Mouse (Mus musculus) megakaryocyte, adult 5-6 weeks (primary cell): ENCODE results near the gene Nudt21. TPM values are rescaled to one million over a fixed set of nuclear protein-coding genes. Genes with fewer than 3 reads are reported as not detected.
A peak's percentile ranks its signal among the peaks of the same experiment; 100 is the strongest.

Experiments used
- ATAC-seq: 2 replicates; pipeline ENCODE4 v1.8.0; 2016; ENCODE audit warnings: mild to moderate bottlenecking, inconsistent platforms; ENCODE audit not compliant: poor library complexity, severe bottlenecking
- total RNA-seq, 2 experiments: library from RNA; stranded (forward) in 1 of 2; stranded (reverse) in 1 of 2; fragments of 153-499, 151-499 nt in 1 of 2; fragments of 221-1000, 200-1000 nt in 1 of 2; gene quantifications; 2 replicates each; pipeline versions ENCODE4 v1.2.3 to v1.2.4; 2015 to 2017

Nudt21 gene
- 83.1 and 84.4 TPM in 2 replicates for total RNA-seq (2015)
- 53.4 and 57.2 TPM in 2 replicates for total RNA-seq (2017)

DNA sequence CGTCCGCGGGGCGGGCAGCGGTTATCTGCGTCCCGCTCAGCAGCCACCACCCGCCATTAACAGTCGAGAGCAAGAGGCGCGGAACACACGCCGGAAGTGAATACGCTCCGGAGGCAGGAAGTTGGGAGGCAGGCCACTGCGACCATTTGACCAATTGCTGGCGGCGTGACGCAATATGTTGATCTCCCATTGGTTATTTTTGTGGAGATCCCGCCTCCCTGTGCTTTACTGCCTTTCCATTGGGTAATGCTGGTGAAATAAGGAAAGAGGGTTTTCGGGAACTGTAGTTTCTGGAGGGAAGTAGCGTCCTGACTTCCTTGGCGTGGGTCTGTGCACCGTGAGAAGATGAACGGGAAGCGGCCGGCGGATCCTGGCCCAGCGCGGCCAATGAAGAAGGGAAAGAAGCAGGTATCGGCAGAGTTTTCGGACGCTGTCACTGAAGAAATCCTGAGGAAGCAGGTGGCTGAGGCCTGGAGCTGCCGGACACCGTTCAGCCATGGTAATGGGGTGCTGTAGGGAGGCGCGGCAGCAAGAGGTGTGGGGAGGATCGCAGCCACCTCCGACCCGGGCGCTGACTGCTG, at the start of gene Nudt21, which contains the start of gene Ogfod1:
Gene Nudt21, minus strand, starts transcription at position 88 of the 581 bp plus-strand sequence.
Gene Ogfod1, plus strand, starts transcription at position 255 of the 581 bp plus-strand sequence.
- peak; percentile 96 for ATAC-seq

DNA sequence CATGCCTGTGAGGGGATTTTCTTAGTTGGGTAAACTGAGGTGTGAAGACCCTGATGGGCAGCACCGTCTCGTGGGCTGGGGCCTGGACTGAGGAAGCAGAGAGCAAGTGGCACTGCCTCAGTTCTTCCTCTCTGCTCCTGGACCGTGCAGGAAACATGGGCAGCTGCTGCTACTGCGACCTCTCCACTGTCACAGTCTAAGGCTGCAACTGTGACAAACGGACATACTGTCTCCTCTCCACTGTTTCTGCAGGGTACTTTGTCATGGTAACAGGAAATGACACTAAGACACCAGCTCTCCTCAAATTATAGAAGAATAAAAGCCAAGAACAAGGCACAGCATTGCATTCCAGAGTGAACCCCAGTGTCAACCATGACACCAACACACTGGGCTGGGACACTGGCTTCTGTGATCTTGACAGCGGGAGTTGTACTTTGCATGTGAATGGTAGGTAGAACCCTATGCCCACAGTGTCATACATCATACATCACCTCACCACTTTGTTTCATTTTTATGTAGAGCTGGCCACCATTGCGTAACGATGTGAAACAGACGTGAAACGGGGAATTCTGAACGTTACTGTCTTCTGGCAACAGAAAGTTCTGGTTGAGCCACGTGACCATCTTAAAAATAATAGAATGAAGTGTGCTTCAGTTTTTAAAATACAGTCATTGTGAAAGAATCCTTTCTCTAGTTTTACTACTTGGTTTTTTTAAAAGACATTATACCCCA, 39.8 kb upstream of the Nudt21 start:
- peak; percentile 69 for ATAC-seq

DNA sequence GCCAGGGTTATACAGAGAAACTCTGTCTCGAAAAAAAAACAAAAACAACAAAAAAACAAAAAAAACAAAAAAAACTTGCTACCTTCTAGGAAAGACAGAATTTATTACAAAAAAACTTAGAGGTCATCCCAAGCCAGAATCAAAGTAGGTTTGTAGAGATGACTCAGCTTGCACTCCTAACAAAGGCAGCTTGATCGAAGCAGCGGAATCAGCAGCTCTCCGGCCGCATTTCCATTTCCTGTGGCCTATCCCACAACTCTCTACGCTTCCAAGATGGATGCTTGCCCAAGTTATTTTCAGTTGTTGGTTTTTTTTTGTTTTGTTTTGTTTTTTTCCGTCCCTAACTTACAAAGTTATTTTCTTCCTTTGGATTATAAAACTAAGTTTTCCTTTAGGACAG, 32.0 kb upstream of the Nudt21 start:
- ATAC-seq, result no peak

DNA sequence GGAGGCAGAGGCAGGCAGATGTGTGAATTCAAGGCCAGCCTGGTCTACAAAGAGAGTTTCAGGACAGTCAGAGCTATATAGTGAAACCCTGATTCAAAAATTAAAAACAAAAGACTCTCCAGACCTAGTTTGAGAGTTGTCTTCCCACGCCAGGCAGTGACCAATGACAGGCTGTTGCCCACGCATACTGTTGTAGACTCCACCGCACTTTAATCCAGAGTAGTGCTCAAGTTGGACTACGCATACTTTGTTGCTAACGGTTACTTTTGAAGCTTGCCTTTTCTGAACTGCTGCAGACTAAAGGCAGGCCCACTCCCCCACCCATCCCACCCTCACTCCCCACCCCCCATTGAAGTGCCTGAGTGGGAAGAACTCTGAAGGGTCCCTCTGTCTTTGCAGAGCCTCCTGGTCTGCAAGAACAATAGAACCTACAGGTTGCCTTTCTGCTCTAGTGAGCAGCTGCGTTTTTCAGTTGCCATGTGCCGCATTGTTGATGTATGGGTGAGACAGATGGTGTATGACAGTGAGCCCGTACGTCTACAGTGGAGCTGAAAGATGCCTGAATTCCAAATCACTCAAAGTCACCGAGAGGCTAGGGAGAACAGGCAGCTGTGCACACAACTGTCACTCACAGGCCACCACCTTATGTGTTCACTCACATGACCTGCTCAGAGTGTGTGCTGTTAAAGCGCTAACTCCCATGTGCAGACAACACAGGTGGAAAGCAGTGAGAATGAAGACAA, 29.5 kb upstream of the Nudt21 start:
- no peak for ATAC-seq

DNA sequence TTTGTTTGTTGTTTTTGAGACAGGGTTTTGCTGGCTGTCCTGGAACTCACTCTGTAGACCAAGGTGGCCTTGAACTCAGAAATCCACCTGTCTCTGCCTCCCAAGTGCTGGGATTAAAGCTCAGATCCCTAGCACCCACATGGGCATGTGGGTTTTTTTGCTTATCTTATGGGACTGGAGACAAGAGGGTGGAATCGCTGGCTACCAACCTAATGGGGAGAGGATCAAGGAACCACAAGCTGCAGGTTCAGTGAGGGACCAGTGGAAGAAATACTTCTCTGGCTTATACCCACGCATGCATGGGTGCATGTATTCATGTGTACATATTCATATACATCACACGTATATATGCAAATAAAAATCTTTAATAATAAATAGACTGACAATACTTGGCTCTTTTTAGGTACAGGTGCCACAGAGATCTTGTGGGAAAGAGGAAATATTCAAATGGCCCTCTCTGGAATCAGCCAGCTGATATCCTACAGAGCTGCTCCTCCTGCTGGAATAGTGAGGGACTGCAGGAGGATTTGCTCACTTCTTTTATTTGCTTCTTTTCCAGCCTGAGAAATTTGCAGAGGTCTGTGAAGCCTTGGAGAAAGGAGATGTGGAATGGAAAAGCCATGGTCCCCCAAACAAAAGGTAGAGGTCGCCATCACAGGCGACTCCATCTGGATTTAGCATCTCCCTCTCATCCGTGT, 20.5 kb upstream of the Nudt21 start:
- ATAC-seq, result peak; percentile 77

DNA sequence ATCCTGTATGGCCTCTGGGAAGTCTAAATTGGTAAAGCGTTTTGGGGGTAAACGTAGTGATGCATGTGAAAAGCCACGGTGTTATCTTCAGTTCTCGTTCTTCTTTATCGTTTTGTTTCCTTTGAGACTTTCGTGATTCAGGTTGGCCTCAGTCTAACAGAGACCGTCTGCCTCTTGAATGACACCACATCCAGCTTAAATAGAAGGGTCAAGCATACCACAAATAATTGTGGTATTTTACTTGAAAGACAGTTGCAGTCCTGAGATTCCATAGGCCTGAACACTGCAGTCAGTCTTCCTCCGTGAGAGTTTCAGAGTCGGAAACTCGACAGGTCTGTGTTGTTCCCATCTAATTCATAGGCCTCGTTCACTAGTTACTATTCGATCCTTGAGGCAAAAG, 15.9 kb upstream of the Nudt21 start:
- no peak for ATAC-seq

DNA sequence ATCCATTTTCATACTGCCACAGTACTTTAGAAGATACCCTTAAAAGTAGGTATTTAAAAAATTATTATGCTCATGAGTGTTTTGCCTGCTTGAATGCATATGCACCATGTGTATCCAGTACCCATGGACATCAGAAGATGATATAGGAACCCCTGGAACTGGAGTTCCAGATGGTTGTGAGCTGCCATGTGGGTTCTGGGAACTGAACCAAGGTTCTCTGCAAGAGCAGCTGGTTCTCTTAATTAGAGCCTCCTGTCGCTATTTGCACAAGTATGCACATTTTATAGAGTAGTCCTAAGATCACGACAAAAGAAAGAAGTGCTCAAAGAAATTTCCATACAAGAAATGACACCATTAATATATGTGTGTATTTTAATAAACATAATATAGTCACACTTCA, 11.0 kb upstream of the Nudt21 start:
- ATAC-seq, result no peak

DNA sequence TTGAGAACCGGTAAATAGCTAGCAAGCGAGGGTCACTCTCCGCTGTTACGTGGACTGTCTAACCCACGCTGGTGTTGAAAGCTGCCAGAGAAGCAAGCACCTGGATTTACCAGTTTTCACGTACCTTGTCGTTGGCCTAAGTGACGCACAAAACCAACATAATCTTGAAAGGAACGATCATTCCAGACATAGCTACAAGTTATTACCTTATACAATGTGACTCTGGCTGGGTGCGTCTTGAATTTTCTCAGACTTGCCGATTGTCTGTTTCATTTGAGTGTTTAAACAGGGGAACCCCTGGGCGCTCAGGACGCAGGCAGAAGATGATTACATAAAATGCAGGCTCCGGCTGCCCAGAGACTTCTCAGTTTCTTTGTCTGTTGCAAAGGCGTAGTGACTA, 975 bp upstream of the Nudt21 start:
- ATAC-seq, result no peak

DNA sequence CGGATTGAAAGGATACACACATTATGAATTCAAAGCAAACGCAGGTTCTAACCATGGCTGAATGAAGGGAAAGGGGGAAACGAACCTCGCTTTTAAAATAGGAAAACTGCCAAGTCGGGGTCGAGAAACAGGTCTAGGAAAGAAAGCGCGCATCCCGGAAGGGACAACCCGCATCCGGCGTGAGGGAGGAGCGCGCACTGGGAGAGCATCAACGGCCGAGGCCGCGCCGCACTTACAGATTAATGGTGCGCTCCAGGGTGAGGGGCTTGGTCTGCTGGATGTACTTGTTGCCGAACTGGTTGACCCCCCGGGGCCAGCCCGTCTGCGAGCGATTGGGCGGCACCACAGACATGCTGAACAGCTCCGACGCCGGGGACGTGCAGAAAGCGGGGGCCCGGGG, 290 bp downstream of the Nudt21 start:
- ATAC-seq, result peak; percentile 53

DNA sequence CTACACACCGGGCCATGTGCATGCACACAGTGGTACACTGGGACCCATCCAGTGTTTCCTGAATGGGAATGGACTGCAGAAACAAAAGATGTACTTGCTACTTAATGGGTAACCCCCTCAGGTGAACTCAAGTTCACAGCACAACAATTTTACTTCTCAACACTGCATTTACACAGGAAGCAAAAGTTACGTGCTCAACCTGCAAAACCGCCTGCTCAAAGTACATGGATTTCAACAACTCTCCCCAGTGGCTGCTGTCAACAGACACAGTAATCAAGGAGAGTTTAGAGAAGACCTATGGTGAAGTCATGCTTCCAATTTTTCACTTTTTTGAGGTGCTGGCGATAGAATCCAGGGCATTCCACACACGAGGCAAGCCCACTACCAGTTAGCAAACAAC, 1.6 kb downstream of the Nudt21 start:
- ATAC-seq, result no peak

DNA sequence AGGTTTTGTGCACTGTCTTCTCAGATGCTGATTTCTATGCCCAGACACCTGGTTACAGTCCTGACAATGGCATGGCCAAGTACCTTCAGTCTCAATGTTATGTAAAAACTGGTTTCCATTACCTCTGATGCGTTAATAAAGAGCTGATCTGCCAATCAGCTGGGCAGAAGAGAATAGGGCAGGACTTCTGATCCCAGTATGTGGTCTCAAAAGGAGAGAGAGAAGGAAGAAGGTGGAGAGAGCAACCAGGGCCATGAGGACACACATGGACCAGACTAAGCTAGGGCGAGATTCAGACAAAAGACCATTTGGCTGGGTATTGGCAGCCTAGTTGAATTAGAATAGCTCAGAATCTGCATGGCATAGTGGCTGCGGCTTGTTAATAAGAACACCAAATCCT, 3.2 kb downstream of the Nudt21 start:
- ATAC-seq, result no peak

DNA sequence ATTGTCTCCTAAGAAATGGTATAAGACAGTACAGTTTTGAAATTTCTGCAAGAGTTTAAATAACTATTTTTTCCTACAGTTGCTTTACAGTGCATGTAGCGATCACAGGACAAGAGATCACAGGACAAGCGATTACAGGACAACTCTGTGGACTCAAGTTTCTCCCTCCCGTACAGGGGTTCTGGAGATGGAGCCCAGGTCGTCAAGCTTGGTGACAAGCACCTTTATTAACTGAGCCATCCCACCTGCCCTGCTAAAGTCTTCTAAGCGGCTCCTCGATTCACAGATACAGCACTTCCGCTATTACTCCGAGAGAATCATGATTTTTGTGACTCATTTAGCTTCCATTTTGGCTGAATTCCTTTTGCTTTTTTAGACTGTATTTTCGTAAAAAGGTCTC, 7.1 kb downstream of the Nudt21 start:
- ATAC-seq, result no peak

DNA sequence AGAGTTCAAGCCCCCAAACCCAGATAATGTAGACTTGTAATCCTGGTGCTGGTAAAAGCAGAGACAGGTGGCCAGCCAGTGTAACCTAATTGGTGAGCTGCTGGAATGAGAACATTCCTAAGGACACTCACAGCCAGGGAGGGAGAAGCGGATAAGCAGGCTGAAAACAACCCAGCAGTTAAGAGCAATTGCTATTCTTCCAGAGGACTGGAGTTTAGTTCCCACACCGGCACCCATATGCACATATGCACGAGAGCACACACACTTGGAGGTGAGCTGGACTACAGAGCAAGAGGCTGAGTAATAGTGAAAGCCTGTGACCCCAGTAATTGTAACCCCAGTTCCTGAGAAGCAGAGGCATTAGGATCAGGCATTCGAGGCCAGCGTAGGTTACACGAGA, 12.9 kb downstream of the Nudt21 start:
- ATAC-seq, result no peak

DNA sequence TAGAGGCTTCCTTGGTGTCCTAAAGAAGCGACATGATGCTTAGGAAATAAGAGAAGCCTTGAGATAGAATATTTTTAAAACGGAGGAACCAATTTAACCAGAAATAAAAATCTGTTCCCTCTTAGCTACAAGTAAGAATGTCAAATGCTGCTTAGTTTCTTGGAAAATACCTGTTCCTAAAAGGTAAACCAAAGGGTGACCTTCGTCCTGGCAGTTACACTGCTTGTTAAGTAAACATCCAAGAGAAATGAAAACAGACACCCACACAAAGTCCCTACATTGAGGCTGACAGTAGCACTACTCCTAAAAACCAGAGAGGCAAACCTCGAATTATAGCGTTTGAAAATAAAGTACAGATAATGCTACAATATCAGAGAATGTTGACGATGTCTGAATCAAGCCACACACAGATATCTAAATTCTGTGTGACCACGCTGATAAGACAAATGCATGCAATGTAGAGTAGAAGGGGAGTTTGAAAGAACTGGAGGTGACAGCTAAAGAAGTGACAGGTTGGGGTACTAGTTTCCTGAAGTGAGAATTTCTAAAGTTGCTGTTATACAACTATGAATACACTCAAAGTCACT, 23.7 kb downstream of the Nudt21 start:
- no peak for ATAC-seq

DNA sequence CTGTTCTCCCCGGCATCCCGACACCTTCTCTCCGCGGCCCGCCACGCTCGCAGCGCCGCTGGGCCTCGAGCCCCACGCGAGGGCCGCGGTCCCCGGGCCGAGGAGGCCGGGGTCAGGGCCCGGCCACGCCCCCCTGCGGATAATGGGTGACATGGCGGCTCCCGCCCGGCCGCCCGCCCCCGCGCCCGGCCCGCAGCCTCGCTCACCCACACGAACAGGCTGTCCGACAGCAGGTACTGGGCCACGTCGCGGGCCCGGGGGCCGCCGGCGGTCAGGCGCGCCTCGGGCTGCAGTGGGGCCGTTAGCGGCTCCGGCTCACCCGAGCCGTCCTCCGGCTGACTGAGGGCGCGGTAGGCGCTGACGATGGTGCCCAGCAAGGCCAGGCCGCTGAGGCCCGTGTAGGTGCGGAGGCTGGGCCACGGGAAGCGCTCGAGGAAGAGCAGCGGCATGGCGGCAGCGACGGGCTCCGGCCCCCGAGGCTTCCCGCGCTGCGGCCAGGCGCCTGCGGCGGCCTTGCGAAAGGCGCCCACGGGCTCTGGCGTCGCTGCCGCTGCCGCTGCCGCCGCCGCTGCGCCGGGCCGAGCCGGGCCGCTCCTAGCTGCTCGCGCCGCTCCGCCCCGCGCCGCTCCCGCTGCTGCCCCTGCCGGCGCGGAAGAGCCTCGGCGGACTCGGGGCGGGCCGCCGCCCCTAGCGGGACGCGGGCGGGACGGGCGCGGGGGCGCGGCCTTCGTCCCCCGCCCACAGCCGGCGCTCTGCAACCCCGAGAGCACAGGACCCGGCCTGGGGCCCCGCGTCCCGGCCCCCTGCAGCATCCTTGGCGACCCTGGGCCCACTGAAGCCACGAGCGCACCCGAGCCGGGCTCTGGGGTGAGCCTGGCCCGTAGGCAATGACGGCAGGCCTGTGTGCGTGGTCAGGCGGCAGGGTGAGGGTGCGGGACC, 24.5 kb downstream of the Nudt21 start, which contains the start of gene Amfr:
Gene Amfr, minus strand, starts transcription at position 830 of the 939 bp plus-strand sequence.
- ATAC-seq, result peak; percentile 84

DNA sequence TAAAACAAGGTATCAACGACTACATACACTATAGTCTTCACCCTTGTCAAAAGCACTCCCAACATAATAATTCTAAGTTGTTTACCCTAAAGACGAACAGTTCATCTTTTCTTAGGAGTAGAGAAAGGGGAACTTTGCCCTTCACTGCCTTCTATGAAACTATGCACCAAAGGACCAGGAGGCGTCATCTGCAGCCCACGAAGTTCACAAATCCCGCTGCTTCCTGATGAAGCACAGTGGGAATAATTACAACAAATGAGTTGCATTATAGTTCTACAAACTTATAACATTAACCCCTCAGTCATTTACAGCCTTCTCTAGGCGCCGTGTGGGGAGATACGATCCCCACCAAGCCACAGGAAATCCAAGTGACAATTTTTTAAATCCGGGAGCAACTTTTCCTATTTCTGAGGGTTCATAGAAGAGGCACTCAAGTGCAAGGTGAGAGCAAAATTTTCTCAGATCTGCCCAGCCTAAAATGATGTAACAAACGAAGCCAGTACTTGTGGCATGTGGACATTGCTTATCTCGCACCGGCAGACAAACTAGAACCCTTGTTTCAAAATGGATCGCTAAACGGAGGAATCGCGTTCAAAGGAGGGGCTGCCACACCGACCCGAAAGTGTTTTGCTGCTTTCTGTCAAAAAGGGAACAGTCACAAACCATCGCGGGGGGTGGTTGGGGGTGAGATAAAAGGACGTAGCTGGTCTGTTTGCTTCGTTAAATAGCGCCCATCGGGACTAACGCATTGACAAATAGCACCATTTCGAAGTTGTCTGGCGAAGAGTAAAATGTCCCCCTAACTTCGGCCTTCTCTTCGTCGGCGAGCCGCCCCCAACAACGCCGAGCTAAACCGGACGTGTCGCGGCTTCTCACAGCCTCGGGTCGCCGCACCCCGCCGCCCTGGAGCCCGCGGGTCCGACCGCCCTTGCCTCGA, 25.5 kb downstream of the Nudt21 start:
- peak; percentile 34 for ATAC-seq

DNA sequence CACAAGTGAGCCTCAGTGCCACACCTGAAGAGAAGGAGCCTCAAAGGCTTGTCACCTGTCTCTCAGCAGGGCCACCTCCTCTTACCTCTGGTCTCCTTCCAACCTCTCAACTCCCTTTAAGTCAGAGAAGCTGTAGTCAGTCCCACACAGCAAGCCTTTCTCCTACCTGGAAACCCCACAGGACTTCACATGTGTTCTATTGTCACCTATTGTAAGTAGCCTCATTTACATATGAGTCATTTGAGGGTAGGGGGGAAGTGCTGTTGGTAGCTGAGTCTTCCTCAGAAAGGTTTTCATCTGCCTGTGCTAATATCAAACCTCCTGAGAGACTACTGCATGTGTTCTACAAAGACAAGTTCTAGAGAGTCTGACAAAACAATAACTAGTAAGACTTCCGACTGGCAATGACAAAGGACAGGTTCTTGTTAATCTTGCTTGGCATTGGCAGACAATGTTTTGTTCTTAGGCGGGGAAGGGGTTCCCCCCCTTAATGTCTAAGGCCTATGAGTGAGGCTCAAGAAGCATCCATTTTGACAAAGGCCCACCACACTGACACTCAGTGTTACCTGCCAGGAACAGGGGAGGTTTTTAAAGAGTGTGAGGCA, 26.6 kb downstream of the Nudt21 start:
- ATAC-seq, result no peak

DNA sequence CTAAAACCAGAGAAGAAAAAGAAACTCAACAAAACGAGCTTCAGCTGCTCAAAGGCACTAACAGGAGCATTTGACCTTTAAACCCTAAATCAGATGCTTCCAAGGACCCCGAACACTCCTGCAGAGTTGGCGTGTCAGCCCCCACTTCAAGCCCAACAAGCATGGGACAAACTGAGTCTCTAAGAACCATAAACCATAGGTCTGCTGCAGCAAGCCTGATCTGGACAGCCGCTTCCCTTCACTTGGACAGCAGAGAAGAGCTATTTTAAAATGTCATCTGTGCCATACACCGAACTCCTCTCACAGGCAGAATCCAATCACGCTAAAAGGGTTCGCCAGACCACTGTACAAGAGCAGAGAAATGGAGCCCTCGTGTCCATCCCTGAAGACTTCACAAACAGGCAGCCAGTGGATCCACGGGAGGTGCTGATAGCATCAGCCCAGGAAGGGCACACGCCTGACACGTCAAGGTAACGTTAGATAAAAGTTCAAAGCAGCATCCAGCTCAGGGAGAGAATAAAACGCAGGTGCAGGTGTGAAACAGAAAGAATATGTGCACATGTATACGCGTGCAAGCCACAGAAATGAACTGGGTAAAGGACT, 27.5 kb downstream of the Nudt21 start:
- ATAC-seq, result no peak
